16 mouse cellular contexts compared by ENCODE assay signal in the genomic region with DNA sequence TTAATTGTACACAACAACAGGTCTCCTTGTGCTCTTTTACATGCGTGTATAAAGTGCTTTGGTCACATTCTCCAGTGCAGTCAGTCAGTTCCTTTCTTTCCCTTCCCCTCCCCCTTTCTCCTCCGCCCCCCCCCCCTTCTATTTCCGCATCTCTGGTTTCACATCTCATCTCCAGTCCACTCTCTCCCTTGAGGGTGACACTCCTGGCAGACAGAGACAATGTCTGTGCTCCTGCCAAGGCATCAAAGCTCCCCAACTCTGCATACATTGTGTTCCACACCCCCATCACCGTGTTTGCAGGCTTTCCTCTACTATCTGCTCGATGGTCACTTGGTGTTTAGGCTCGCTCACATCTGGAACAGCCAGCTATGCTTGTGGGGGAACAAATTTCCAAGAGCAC.
DNase-seq lines count a peak whose midpoint lies in the region; ATAC-seq and TF ChIP-seq lines count a peak whose summit lies in the region.
"Had no signal": no experiment of that assay in that cellular context is flagged by ENCODE, and none has a peak within 500 bp of the region (broad histone marks: within the 10 kb centered on the region; RNA-seq: fewer than 3 reads in every experiment).

No protein-coding gene starts in this region.

- no peak overlapping the region for H3K4me2 ChIP-seq in embryonic facial prominence, embryonic 12.5 days (replicated peaks)
- no peak overlapping the region for H3K4me2 ChIP-seq in heart, postnatal 0 days (ENCODE audit: low read depth, low read length)
- H3K4me2 ChIP-seq in stomach, postnatal 0 days (replicated peaks; ENCODE audit: low read depth) = no peak overlapping the region
- H3K4me2 ChIP-seq: forebrain, embryonic 15.5 days; liver, embryonic 15.5 days; midbrain, embryonic 13.5 days had no signal

- DNase-seq in embryonic facial prominence, embryonic 10.5 days (ENCODE audit: low spot score) = no peak
- peak; percentile 15 for DNase-seq in heart, postnatal 0 days (ENCODE audit: low spot score)
- DNase-seq in heart, embryonic 10.5 days (ENCODE audit: low spot score) = no peak
- DNase-seq in lung, postnatal 10 days = peak; percentile 50
- no peak for DNase-seq in lung, adult 18-20 months
- DNase-seq in stomach, postnatal 0 days (ENCODE audit: low spot score) = no peak
- DNase-seq in thymus, postnatal 0 days (ENCODE audit: low spot score) = no peak
- DNase-seq: adrenal gland, postnatal 14 days; cerebellum, postnatal 10 days; kidney, adult 8-10 months had no signal

- no peak for TF ChIP-seq CTCF in heart, postnatal 0 days (IDR thresholded peaks at IDR 0.05; ENCODE audit: low read depth)
- no peak for TF ChIP-seq CTCF in stomach, postnatal 0 days (IDR thresholded peaks at IDR 0.05; ENCODE audit: low read depth)

- 64% methylated on average over 6 of the region's 6 CpGs for WGBS in embryonic facial prominence, embryonic 12.5 days
- whole genome bisulfite sequencing in embryonic facial prominence, embryonic 10.5 days = 75% methylated on average over 6 of the region's 6 CpGs
- WGBS in heart, postnatal 0 days = 63% methylated on average over 6 of the region's 6 CpGs
- WGBS in heart, embryonic 10.5 days = 70% methylated on average over 6 of the region's 6 CpGs
- 72% methylated on average over 5 of the region's 6 CpGs for WGBS in stomach, postnatal 0 days

- H3K36me3 ChIP-seq in embryonic facial prominence, embryonic 12.5 days = no peaks in the 10 kb centered on the region
- H3K36me3 ChIP-seq in embryonic facial prominence, embryonic 10.5 days (replicated peaks) = no peaks in the 10 kb centered on the region
- no peaks in the 10 kb centered on the region for H3K36me3 ChIP-seq in heart, postnatal 0 days (replicated peaks; ENCODE audit: control insufficient read depth, insufficient read depth, low read length)
- H3K36me3 ChIP-seq in heart, embryonic 10.5 days = no peaks in the 10 kb centered on the region
- H3K36me3 ChIP-seq in stomach, postnatal 0 days (ENCODE audit: control insufficient read depth, insufficient read depth, low read length) = no peaks in the 10 kb centered on the region
- H3K36me3 ChIP-seq: forebrain, embryonic 15.5 days; limb, embryonic 10.5 days; liver, embryonic 15.5 days; midbrain, embryonic 13.5 days had no signal

- ATAC-seq in embryonic facial prominence, embryonic 12.5 days (ENCODE audit: insufficient number of reproducible peaks, insufficient read depth, low FRiP score, low TSS enrichment) = no peak
- ATAC-seq in heart, postnatal 0 days (ENCODE audit: insufficient read depth, low read depth) = no peak
- no peak for ATAC-seq in stomach, postnatal 0 days (ENCODE audit: low FRiP score, low TSS enrichment)
- ATAC-seq: forebrain, embryonic 15.5 days; midbrain, embryonic 13.5 days had no signal

- H3K9ac ChIP-seq in embryonic facial prominence, embryonic 12.5 days = no peak overlapping the region
- H3K9ac ChIP-seq in heart, postnatal 0 days (replicated peaks; ENCODE audit: low read depth, low read length) = no peak overlapping the region
- no peak overlapping the region for H3K9ac ChIP-seq in stomach, postnatal 0 days (ENCODE audit: low read length)
- H3K9ac ChIP-seq: forebrain, embryonic 15.5 days; liver, embryonic 15.5 days; midbrain, embryonic 13.5 days had no signal

- H3K27ac ChIP-seq in embryonic facial prominence, embryonic 12.5 days = 0 out of 2 replicates have a peak overlapping the region, but pooled peaks have one; percentile 2
- H3K27ac ChIP-seq in embryonic facial prominence, embryonic 10.5 days (replicated peaks) = no peak overlapping the region
- H3K27ac ChIP-seq in heart, postnatal 0 days (ENCODE audit: low read depth) = peak overlapping the region; percentile 65
- no peak overlapping the region for H3K27ac ChIP-seq in heart, embryonic 10.5 days
- 0 out of 2 replicates have a peak overlapping the region, but pooled peaks have one; percentile 13 for H3K27ac ChIP-seq in stomach, postnatal 0 days (replicated peaks)
- H3K27ac ChIP-seq: forebrain, embryonic 15.5 days; limb, embryonic 10.5 days; liver, embryonic 15.5 days; midbrain, embryonic 13.5 days had no signal

- H3K27me3 ChIP-seq in embryonic facial prominence, embryonic 12.5 days = no peaks in the 10 kb centered on the region
- no peaks in the 10 kb centered on the region for H3K27me3 ChIP-seq in embryonic facial prominence, embryonic 10.5 days (replicated peaks; ENCODE audit: low read depth, poor library complexity, severe bottlenecking)
- no peaks in the 10 kb centered on the region for H3K27me3 ChIP-seq in heart, postnatal 0 days (ENCODE audit: control insufficient read depth, insufficient read depth, low read length)
- no peaks in the 10 kb centered on the region for H3K27me3 ChIP-seq in heart, embryonic 10.5 days (ENCODE audit: insufficient read depth, poor library complexity, severe bottlenecking)
- no peaks in the 10 kb centered on the region for H3K27me3 ChIP-seq in stomach, postnatal 0 days (ENCODE audit: control insufficient read depth, insufficient read depth, low read length)
- H3K27me3 ChIP-seq: forebrain, embryonic 15.5 days; liver, embryonic 15.5 days; midbrain, embryonic 13.5 days had no signal

- H3K4me1 ChIP-seq in embryonic facial prominence, embryonic 12.5 days = peaks cover 21% of the 10 kb centered on the region; the same call in 1 of the 2 replicates
- H3K4me1 ChIP-seq in embryonic facial prominence, embryonic 10.5 days = peaks cover 27% of the 10 kb centered on the region
- H3K4me1 ChIP-seq in heart, postnatal 0 days (ENCODE audit: control insufficient read depth, insufficient read depth) = peaks cover 2% of the 10 kb centered on the region; the same call in 1 of the 2 replicates
- H3K4me1 ChIP-seq in heart, embryonic 10.5 days = peaks cover 9% of the 10 kb centered on the region; the same call in 1 of the 2 replicates
- H3K4me1 ChIP-seq in stomach, postnatal 0 days (replicated peaks; ENCODE audit: control insufficient read depth, insufficient read depth) = peaks cover 5% of the 10 kb centered on the region
- H3K4me1 ChIP-seq: midbrain, embryonic 13.5 days had no signal

- TF ChIP-seq EP300 in heart, postnatal 0 days (IDR thresholded peaks at IDR 0.05; ENCODE audit: low read depth) = no peak
- no peak for TF ChIP-seq EP300 in stomach, postnatal 0 days (optimal IDR thresholded peaks at IDR 0.05)

- H3K4me3 ChIP-seq in embryonic facial prominence, embryonic 12.5 days = no peak overlapping the region
- no peak overlapping the region for H3K4me3 ChIP-seq in embryonic facial prominence, embryonic 10.5 days
- no peak overlapping the region for H3K4me3 ChIP-seq in heart, postnatal 0 days (ENCODE audit: low read depth, low read length)
- H3K4me3 ChIP-seq in heart, embryonic 10.5 days = no peak overlapping the region
- no peak overlapping the region for H3K4me3 ChIP-seq in stomach, postnatal 0 days (ENCODE audit: low read depth, low read length)
- H3K4me3 ChIP-seq: erythroblast, embryonic 14.5 days; forebrain, embryonic 15.5 days; limb, embryonic 10.5 days; liver, embryonic 15.5 days; midbrain, embryonic 13.5 days had no signal

- no peaks in the 10 kb centered on the region for H3K9me3 ChIP-seq in embryonic facial prominence, embryonic 12.5 days
- no peaks in the 10 kb centered on the region for H3K9me3 ChIP-seq in embryonic facial prominence, embryonic 10.5 days
- H3K9me3 ChIP-seq in heart, postnatal 0 days (replicated peaks; ENCODE audit: control insufficient read depth, low read length) = no peaks in the 10 kb centered on the region
- H3K9me3 ChIP-seq in heart, embryonic 10.5 days = no peaks in the 10 kb centered on the region
- no peaks in the 10 kb centered on the region; the same call in 1 of the 2 replicates for H3K9me3 ChIP-seq in stomach, postnatal 0 days (ENCODE audit: control insufficient read depth, low read length)
- H3K9me3 ChIP-seq: forebrain, embryonic 15.5 days; limb, embryonic 10.5 days; liver, embryonic 15.5 days; midbrain, embryonic 13.5 days had no signal

Comparison
In these comparisons a context has a peak if more than half of its experiments do, and no peak if none do; other contexts are left out.
1. H3K27ac ChIP-seq: peak in embryonic facial prominence, embryonic 12.5 days (single experiment), heart, postnatal 0 days (single experiment) and stomach, postnatal 0 days (single experiment); none in embryonic facial prominence, embryonic 10.5 days (single experiment) and heart, embryonic 10.5 days (single experiment).
2. DNase-seq: peak in heart, postnatal 0 days (single experiment) and lung, postnatal 10 days (single experiment); none in embryonic facial prominence, embryonic 10.5 days (single experiment), heart, embryonic 10.5 days (single experiment), lung, adult 18-20 months (0 of 2), stomach, postnatal 0 days (single experiment) and thymus, postnatal 0 days (single experiment).